Mouse (Mus musculus) kidney, embryonic 14.5 days (tissue): ENCODE results near the gene Ggta1. TPM values are rescaled to one million over a fixed set of nuclear protein-coding genes. Genes with fewer than 3 reads are reported as not detected.

ENCODE experiments used
- ATAC-seq: fragments of 200-750 bp; cut with Nextera tagmentation; 2 replicates; pipeline ENCODE4 v1.8.0; 2017; ENCODE audit warnings: moderate number of reproducible peaks, mild to moderate bottlenecking, moderate TSS enrichment, moderate library complexity; ENCODE audit not compliant: low FRiP score, low TSS enrichment
- H3K27ac ChIP-seq: fragments of 300-500 bp; sonication (generic); 2 replicates; pipeline ENCODE4 v1.5.1; 2014; ENCODE audit warnings: low read depth, mild to moderate bottlenecking, low read length, moderate library complexity, mixed read lengths
- H3K27me3 ChIP-seq: fragments of 300-500 bp; sonication (generic); 2 replicates; pipeline ENCODE4 v1.6.1; 2014; ENCODE audit warnings: mild to moderate bottlenecking, low read length; ENCODE audit not compliant: control insufficient read depth, insufficient read depth
- H3K36me3 ChIP-seq: fragments of 300-500 bp; sonication (generic); 2 replicates; pipeline ENCODE4 v1.6.1; 2014; ENCODE audit warnings: low read length, mixed read lengths; ENCODE audit not compliant: control insufficient read depth, insufficient read depth
- H3K4me1 ChIP-seq: fragments of 300-500 bp; sonication (generic); 2 replicates; pipeline ENCODE4 v1.6.1; 2014; ENCODE audit warnings: low read length, mixed read lengths; ENCODE audit not compliant: control insufficient read depth, insufficient read depth
- H3K4me2 ChIP-seq: fragments of 300-500 bp; sonication (generic); replicated peaks from 2 replicates; pipeline ENCODE4 v1.6.1; 2014; ENCODE audit warnings: low read depth, mild to moderate bottlenecking, low read length
- H3K4me3 ChIP-seq: fragments of 300-500 bp; sonication (generic); 2 replicates; pipeline ENCODE4 v1.5.1; 2014; ENCODE audit warnings: mild to moderate bottlenecking, low read length
- H3K9ac ChIP-seq: fragments of 300-500 bp; sonication (generic); 2 replicates; pipeline ENCODE4 v1.6.1; 2014; ENCODE audit warnings: low read depth, mild to moderate bottlenecking, low read length, moderate library complexity
- H3K9me3 ChIP-seq: fragments of 300-500 bp; sonication (generic); 2 replicates; pipeline ENCODE4 v1.6.1; 2016; ENCODE audit warnings: low read length; ENCODE audit not compliant: control insufficient read depth
- WGBS: fragments of 180-500 bp; shearing (Covaris S2); extraction: QIAGEN DNeasy Blood & Tissue Kit; methylation state at CpG from one replicate; pipeline ENCODE4 v1.1.7; 2014; 5-methylcytosine and 5-hydroxymethylcytosine counted together
- polyA plus RNA-seq: library from polyadenylated mRNA; unstranded; fragments of >200 nt; fragmentation: Nextera tagmentation; extraction: Ambion mirVana; gene quantifications from 2 replicates; pipeline ENCODE4 v1.2.1, GENCODE M21; 2014

Gene Ggta1
- polyA plus RNA-seq, 1 experiment from 2014 or later, result 21.5 TPM

DNA sequence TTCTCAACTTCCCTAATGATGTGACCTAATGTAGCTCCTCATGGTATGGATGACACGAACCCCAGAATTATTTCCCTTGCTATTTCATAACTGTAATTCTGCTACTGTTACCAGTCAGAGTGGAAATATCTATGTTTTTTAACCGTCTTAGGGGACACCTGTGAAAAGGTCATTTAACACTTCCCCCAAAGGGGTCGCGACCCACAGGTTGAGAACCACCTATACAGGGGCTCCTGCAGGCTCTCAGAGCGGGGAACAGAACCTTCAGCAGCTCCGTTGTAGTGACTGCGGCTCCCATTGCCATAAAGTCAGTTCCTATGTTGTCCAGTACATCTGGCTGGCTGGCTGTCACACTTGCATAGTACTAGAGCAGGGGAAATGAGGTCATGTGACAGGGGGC lies 62.3 kb downstream of the Ggta1 start:
- 83% methylated on average over 7 of the region's 7 CpGs for WGBS
- Histone ChIP-seq H3K9me3 (no peaks in the 10 kb centered on the region), H3K27me3 (no peaks in the 10 kb centered on the region), H3K27ac (no peak overlapping the region), H3K4me1 (no peaks in the 10 kb centered on the region), H3K4me2 (no peak overlapping the region), H3K4me3 (no peak overlapping the region), H3K9ac (no peak overlapping the region), H3K36me3 (peaks cover 9% of the 10 kb centered on the region; the same call in 1 of the 2 replicates)
- ATAC-seq, result no peak

DNA sequence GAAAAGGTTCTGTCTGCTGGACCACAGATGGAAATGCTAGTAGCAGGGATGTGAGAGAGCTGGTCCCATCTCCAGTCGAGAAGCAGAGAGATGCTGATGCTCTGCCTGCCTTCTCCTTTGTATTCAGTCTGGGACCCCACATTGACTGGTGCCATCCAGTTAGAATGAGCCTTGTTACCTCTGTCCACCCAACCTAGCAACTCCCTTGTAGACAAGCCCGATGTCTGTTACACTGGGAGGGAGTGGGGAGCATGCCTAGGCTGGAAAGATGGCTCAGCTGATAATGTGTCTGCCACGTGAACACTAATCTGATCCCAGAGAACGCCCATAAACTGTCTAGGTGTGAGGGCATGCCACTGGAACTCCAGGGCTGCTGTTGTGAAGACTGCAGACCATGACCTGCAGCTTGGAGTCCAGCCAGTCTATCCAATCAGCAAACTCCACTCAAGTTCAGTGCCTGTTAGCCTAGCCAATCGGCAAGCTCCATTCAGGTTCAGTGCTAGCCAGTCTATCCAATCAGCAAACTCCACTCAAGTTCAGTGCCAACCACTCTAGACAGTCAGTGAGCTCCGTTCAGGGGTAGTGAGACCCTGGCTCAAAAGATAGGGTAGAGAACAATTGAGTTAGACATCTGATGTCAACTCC lies 64.7 kb downstream of the Ggta1 start:
- Histone ChIP-seq H3K4me1 (no peaks in the 10 kb centered on the region), H3K4me2 (no peak overlapping the region), H3K36me3 (peaks cover 9% of the 10 kb centered on the region; the same call in 1 of the 2 replicates), H3K4me3 (no peak overlapping the region), H3K9me3 (no peaks in the 10 kb centered on the region), H3K27ac (no peak overlapping the region), H3K27me3 (no peaks in the 10 kb centered on the region), H3K9ac (no peak overlapping the region)
- ATAC-seq, result peak; percentile 66
- 73% methylated on average over 6 of the region's 6 CpGs for WGBS

- Histone ChIP-seq H3K4me1 (no peaks in the 10 kb centered on the region), H3K9me3 (no peaks in the 10 kb centered on the region), H3K27ac (no peak overlapping the region), H3K36me3 (peaks cover 9% of the 10 kb centered on the region; the same call in 1 of the 2 replicates), H3K4me3 (no peak overlapping the region), H3K9ac (no peak overlapping the region), H3K27me3 (no peaks in the 10 kb centered on the region), H3K4me2 (no peak overlapping the region)
- ATAC-seq, result peak; percentile 49
- 52% methylated on average over 11 of the region's 11 CpGs for WGBS
These were observed 65.3 kb downstream of the Ggta1 start for GRCm38 (mm10) chr2:35397590-35398173.

GRCm38 (mm10) chr2:35397096-35397495 lies 65.9 kb downstream of the Ggta1 start, which contains the start of gene 4930402F06Rik:
Gene 4930402F06Rik (minus strand): TSS chr2:35397175.
- Histone ChIP-seq H3K4me3 (no peak within 1 kb of the TSS), H3K9me3 (no peaks in the 10 kb centered on the region), H3K27ac (no peak within 1 kb of the TSS), H3K9ac (no peak within 1 kb of the TSS), H3K36me3 (peaks cover 4% of the 10 kb centered on the region; the same call in 1 of the 2 replicates), H3K27me3 (no peaks in the 10 kb centered on the region), H3K4me1 (no peaks in the 10 kb centered on the region), H3K4me2 (no peak within 1 kb of the TSS)
- 77% methylated on average over 5 of the region's 5 CpGs for WGBS
- ATAC-seq, result no peak

- no peaks in the 10 kb centered on the region for H3K36me3 ChIP-seq
- H3K4me1 ChIP-seq, result no peaks in the 10 kb centered on the region
- H3K4me3 ChIP-seq, result no peak overlapping the region
- H3K4me2 ChIP-seq, result no peak overlapping the region
- no peaks in the 10 kb centered on the region for H3K9me3 ChIP-seq
- no peak overlapping the region for H3K9ac ChIP-seq
- ATAC-seq, result no peak
- H3K27me3 ChIP-seq, result no peaks in the 10 kb centered on the region
- H3K27ac ChIP-seq, result no peak overlapping the region
- WGBS, result 47% methylated on average over 9 of the region's 9 CpGs
These were observed 77.6 kb downstream of the Ggta1 start for GRCm38 (mm10) chr2:35385441-35385871.

DNA sequence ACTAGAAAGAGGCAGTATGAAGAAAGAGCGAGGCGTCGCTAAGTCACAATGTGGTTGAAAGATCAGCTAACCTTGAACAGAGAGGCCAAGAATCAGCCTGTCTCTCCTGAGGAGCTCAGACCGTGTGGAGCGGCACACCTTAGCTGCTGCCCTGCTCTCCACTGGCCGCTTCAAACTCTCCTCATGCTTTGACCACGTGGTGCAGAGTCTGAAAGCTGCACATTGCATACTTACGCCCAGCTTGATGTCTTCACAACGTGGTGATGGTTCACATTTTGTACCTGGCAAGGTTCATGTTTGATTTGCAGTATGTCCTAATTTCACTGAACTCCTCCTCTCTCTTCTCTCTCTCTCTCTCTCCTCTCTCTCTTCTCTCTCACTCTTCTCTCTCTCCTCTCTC lies 83.7 kb downstream of the Ggta1 start:
- no peaks in the 10 kb centered on the region for H3K36me3 ChIP-seq
- no peak for ATAC-seq
- no peaks in the 10 kb centered on the region for H3K27me3 ChIP-seq
- H3K27ac ChIP-seq, result no peak overlapping the region
- no peaks in the 10 kb centered on the region for H3K9me3 ChIP-seq
- H3K4me2 ChIP-seq, result no peak overlapping the region
- WGBS, result 74% methylated on average over 9 of the region's 9 CpGs
- no peak overlapping the region for H3K9ac ChIP-seq
- H3K4me1 ChIP-seq, result no peaks in the 10 kb centered on the region
- no peak overlapping the region for H3K4me3 ChIP-seq

- 36% methylated on average over 6 of the region's 6 CpGs for WGBS
- H3K4me2 ChIP-seq, result no peak overlapping the region
- H3K4me3 ChIP-seq, result no peak overlapping the region
- H3K4me1 ChIP-seq, result no peaks in the 10 kb centered on the region
- ATAC-seq, result no peak
- no peak overlapping the region for H3K9ac ChIP-seq
- H3K27me3 ChIP-seq, result no peaks in the 10 kb centered on the region
- no peak overlapping the region for H3K27ac ChIP-seq
- H3K36me3 ChIP-seq, result no peaks in the 10 kb centered on the region
- H3K9me3 ChIP-seq, result no peaks in the 10 kb centered on the region
These were observed 85.4 kb downstream of the Ggta1 start for GRCm38 (mm10) chr2:35377600-35377999.

DNA sequence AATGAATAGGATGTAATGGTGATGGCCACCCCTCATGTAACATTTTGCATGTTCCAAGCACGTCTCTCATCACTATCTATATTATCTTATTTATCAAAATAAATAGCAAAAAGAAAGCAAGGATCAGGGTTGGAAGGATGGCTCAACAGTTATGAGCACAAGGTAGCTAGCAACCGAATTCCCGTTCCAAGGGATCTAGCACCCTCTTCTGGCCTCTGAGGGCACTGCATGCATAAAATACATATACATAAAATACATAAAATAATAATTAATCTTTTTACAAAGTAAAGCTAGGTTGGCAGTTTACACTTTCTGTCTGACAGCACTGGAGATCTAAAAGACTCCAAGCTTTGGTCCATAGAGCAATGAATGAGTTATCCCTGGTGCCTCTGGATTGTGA lies 90.0 kb downstream of the Ggta1 start:
- ATAC-seq, result no peak
- 16% methylated on average over 3 of the region's 3 CpGs for WGBS
- no peaks in the 10 kb centered on the region for H3K27me3 ChIP-seq

DNA sequence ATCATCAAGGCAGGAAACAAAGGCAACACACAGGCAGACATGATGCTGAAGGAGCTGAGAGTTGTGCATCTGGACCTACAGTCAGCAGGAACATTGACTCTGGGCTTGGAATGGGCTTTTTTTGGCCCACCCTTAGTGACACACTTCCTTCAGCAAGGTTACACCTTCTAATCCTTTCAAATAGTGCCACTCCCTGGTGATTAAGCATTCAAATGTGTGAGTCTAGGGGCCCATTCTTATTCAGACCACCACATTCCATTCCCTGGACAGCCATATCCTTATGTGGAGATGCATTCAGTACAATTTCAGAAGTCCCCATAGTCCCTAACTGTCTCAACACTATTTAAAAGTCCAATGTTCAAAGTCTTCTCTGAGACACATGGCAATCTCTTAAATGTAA lies 92.3 kb downstream of the Ggta1 start:
- Histone ChIP-seq H3K4me1 (no peaks in the 10 kb centered on the region), H3K9ac (no peak overlapping the region), H3K4me2 (no peak overlapping the region), H3K9me3 (no peaks in the 10 kb centered on the region), H3K27ac (no peak overlapping the region), H3K36me3 (no peaks in the 10 kb centered on the region), H3K27me3 (no peaks in the 10 kb centered on the region), H3K4me3 (no peak overlapping the region)
- ATAC-seq, result no peak

More for the DNA sequence above, 90.0 kb downstream of the Ggta1 start:
- Histone ChIP-seq H3K27ac (no peak overlapping the region), H3K36me3 (no peaks in the 10 kb centered on the region), H3K4me2 (no peak overlapping the region), H3K4me1 (no peaks in the 10 kb centered on the region), H3K9ac (no peak overlapping the region), H3K4me3 (no peak overlapping the region), H3K9me3 (no peaks in the 10 kb centered on the region)
